Mouse (Mus musculus) cerebral cortex, adult 2 months (tissue): ENCODE measurements around the gene Smco2.

Source experiments
- WGBS: fragments of 180-500 bp; shearing (Covaris S2); methylation state at CpG from one replicate; pipeline ENCODE4 v1.1.7; 2018; 5-methylcytosine and 5-hydroxymethylcytosine counted together

Gene Smco2

DNA sequence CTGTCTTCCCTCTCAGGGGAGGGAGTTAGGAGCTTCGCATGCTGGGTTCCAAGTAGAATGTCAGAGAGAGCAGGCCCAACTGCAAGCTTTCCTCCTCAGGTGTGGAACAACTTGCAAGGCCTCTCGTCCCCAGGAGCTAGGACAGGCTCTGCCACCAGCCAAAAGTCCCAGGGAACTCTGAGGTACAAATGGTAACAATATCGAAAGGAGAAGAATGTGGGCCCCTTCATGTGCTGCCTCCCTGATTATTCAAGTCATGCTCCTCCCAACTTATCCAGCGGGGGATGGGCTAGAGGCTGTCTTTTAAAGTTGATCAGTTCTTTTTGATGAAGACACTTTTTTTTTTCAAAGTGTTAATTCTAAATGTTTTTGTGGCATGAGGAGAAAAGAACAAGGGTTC is at the start of gene Smco2:
TSS of gene Smco2 (plus strand) at position 55 of the 400 bp plus-strand sequence.
- 96% methylated on average over 4 of the region's 4 CpGs for WGBS

DNA sequence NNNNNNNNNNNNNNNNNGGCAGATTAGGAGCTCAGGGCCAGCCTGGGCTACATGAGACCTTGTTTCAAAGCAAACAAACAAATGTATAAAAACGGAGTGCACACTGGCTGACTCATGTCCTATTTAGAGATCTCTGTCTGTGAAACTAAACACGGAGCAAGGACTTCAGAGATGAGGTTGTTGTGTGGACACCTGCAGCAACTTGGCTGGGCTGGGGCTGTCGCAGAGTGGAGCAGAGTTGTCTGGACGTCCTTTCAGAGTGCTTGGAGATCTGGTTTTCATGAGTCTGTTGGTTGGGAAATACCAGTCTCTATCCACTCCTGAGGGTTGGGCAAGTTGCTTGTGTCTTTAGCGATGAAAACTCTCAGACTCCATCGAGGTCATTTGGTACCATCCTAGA is 39.9 kb upstream of the Smco2 start:
- WGBS, result 77% methylated on average over 6 of the region's 6 CpGs

DNA sequence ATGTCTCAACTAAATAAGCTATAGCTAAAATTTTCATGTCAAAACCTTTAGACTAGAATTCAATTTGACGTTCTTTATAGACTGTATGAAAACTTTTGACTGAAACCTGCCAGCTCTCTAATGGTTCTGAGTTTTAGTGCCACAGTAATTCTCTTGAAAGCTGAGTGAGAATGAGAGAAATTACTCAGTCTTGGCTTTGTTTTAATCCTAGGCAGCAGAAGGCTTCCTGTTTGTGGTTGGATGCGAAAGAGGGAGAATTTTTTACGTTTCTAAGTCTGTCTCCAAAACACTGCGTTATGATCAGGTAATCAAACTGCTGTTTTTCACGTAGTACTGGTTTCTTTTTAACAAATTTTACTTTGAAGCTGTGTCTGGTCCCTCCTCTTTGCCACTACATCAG is 36.9 kb upstream of the Smco2 start:
- WGBS, result 85% methylated on average over 5 of the region's 5 CpGs

DNA sequence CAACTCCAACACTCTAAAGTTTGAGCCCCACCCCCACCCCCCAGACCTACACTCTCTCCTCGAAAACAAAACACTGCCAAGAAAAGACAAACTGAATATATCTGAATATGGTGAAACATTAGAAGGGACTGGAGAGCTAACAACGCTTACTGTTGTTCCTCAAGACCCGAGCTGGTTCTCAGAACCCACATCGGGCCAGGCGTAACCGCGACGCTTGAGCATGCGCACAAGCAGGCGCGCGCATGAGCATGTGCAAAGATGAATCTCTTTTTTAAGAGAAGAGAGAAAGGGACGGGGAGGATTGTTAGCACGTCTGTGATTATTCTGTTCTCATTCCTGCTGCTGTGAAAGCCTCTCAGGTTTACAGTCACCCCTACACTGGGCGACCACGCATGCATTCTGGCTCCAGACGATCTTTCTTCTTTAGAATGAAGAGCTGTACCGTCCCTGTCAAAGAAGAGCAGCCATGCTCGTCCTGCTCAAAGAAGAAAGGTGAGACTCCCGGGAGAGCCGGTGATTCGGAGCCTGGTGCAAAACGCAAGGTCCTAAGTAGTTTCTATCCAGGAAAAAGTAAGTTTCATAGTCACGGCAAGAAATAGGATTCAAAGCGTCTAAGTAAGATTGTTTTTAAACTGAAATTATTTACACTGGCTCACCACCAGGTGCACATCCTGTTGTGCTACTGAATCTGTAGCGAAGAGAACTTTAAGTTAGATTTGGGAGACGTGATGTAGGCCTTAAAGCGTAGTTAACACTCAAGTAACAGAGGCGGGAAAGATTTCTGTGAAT is 29.5 kb upstream of the Smco2 start:
- 78% methylated on average over 29 of the region's 29 CpGs for WGBS

DNA sequence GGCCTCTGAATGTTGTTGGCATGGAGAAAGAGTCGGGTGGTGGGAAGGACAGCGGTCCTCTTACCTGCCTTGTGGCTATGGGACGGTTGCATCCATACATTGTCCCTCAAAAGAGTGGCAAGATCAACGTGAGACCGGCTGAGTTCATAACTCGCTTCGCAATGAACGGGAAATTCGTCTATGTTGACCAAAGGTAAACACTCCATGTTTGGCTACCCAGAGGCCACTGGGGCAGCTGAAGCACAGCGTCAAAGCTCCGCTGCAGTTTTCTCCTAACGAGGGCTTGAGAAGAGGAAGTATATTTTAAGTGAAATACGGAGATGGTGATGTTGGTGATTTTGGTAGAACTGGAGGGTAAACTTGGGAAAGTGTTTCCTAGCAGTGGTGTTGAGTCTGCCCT is 27.9 kb upstream of the Smco2 start:
- 94% methylated on average over 13 of the region's 13 CpGs for WGBS

DNA sequence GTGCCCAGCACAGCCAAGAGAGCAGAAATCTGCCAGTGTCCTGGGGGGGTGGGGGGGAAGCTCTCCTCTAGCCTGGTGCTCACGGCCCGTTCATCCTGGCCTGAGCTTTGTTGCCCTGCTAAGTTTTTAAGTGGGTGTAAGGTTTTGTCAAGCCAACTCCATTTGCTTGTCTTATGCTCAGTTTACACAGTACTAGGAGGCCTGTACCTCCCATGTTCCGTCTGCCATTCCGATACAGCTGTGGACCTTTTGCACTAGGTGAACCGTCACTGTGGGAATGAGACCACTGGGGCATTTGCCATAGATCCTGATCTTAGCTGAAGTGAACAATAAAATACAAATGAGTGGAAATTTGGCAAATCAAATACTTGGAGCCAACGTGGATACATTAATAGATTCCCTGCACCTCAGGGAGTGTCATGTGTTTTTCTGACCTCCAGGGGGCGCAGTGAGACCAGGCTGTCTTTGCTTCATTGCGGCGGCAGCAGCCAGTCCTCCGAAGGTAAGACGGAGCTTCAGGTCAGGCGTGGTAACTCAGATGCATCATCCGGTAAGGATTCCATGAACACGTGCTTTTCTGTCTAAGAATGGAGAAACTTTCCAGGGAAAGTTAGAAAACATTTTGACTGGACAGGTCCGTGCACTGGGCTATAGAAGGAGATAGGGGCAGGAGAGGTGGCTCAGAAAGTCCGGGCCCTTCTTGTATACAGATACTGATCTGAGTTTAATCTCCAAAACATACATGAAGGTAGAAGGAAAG is 25.0 kb upstream of the Smco2 start:
- 38% methylated on average over 16 of the region's 16 CpGs for WGBS

DNA sequence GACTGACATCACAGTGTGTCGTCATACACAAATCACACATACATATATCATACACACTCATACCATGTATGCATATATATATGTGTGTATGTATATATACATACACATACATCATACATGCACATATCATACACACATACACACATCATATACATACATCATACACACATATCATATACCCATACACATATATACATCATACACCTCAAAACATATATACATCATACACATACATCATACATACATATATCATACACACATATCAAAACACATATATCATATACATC is 24.5 kb upstream of the Smco2 start:
- WGBS, result 70% methylated on average over 1 of the region's 1 CpGs

DNA sequence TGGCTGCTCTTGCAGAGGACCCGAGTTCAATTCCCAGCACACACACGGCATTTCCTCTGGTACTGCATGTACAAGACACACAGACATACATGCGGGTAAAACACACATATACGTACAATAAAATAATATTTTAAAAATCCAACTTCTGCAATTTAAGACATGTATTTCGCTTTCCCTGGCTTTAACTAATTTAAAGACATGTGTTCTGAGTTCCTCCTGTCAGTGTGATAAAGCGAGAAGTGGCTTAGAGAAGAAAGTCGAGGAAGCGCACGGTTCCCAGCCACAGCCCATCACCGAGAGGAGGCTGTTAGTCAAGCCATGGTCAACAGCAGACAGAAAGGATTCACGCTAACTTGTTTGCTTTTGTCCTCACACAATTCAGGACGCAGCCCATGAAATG is 18.6 kb upstream of the Smco2 start:
- WGBS, result 91% methylated on average over 12 of the region's 12 CpGs

DNA sequence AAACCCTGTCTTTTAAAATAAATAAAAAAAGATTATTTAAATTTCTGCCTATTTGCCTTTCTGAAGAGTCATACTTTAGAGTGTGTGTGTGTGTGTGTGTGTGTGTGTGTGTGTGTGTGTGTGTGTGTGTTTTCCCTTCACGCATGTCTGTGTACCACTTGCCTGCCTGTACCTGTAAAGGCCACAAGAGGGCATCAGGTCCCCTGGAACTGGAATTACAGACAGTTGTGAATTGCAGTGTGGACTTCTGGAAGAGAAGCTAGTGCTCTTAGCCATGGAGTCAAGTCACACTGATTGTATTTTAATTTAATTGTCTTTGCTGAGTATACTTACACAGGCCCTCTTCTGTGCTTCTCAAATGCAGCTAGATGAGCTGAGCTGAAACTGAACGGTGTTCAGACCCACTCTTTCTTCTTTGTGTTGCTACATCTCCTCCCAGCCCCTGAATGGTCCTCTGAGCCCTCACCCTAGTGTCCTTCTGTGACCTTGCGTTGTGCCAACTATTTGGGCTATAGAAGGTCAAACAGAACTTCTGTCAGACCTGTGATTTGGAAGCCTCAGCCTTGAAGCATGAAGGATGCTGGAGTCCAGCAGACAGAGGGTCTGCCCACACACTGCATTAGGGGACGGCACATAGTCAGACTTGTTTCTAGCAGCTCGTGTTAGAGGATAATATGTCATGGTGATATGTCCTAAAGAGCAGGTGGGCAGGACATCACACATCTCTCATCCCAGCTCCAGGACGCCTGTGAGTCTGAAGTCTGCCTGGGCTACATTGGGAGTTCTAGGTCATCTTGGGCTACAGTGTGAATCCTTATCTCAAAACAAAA is 16.2 kb upstream of the Smco2 start:
- WGBS, result 65% methylated on average over 6 of the region's 6 CpGs

DNA sequence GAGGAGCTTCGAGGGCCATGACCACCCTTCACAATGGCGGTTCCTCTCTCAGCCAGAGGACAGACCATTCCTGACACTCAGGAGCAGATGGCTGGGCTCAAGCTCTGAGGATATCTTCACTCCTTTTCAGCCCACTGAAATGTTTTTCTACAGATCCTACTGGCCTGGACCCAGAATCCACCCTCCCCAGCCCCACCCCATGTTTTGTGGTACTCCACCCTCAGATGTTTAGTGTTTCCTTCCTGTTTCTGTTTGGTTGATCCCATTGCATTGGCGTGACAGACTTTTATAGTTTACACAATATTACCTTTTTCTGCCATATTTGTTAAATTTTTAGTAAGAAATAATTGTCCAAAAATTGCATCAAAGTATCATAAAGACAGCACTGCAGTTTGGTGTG is 15.6 kb upstream of the Smco2 start:
- WGBS, result 67% methylated on average over 3 of the region's 3 CpGs

DNA sequence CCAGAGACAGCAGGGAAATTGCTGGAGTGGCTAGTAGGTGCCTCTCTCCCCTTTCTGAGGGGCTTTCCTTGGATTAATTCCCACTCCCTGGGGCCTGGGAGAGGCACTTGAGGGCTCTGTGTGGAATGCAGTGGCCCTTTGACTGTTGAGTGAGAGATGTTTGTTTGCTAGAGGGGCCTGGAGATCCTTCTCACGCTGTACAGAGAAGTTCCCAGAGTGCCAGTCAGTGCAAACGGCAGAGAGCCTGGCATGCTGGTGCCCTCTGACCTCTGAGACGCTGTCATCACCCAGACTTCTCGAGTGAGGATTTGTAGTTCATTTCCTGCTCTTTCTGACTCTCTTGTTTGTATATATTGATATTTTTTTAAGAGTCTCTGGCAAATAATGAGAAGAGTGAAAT is 14.1 kb upstream of the Smco2 start:
- 80% methylated on average over 4 of the region's 4 CpGs for WGBS

DNA sequence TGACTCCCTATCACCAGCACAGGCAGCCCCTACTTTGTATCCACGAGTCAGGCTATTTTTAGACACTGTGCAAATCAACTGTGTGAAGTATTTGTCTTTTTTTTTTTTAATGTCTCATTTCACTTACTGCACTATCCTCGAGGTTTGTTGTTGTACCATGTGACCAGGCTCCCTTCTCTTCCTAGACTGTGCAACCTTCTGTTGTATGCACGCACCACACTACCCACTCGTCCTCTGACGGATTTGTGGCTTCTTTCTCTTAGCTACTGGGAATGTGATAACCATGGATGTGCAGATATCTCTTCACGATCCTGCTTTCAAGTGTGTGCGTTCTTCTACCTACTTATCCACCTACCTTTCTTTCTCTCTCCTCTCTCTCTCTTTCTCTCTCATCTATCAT is 12.6 kb upstream of the Smco2 start:
- 51% methylated on average over 7 of the region's 7 CpGs for WGBS

DNA sequence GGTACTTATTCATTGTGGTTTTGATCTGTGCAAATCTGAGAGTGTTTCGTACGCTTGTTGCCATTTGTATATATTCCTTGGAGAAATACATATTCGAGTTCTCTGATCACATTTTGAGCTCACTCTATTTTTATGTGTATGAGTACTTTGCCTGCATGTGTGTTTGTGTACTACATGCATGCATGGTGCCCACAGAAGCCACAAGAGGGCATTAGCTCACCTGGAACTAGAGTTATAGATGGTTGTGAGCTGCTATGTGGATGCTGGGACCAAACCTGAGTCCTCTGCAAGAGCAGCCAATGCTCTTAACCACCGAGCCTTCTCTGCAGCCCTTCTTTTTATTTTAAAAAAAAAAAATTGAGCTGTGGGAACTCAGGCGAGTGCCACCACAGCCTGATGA is 11.5 kb upstream of the Smco2 start:
- 95% methylated on average over 5 of the region's 5 CpGs for WGBS

DNA sequence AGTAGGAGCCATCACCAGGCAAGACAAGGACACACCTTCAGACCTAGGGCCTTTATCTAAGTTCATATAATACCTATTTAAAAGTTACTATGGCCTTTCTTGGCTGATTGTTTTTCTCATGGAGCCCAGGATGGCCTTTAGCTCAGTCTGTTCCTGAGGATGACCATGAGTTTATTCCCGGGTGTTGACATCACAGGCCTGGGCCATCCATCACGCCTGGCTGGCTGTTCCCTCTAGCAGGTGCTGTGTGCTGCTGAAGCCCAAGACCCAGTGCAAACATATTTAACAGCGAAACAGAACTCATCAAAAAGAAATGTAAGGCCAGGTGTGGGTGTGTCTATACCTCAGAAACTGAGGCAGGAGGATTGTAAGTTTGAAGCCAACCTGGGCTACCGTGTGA is 11.0 kb upstream of the Smco2 start:
- 94% methylated on average over 4 of the region's 4 CpGs for WGBS

DNA sequence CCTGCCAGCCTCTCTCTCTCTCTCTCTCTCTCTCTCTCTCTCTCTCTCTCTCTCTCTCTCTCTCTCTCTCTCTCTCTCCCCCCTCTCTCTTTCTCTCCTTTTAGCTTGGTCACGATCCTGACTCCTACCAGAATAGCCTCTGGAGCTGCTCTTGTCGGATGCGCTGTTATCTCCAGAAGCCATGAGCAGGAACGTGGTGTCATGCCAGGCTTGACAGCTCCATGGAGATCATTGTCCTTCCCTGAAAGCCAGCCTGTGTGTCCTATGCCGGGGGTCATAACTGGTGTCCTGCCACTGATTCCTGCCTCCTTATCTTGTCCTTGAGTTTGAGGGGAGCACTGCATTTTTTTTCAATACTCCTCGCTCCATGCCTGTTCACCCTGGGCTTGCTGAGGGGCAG is 5.0 kb upstream of the Smco2 start:
- 89% methylated on average over 6 of the region's 6 CpGs for WGBS

DNA sequence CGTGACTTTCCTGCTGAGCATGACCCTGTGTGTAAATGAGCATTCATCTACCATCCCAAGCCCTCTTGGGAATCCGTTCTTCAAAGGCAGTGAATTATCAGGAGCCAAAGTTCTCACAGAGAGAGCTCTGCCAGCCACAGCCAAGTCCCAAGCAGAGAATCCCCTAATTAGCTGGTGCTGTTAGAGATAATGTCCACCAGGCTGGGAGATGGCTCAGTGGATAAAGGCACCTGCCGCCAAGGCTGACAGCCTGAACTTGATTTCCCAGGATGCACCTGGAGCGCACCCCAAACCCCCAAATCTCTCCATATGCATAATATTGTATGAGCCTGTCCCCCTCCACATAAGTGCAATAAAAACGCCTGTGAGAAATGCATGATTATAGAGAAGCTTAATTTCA is 4.6 kb upstream of the Smco2 start:
- WGBS, result 86% methylated on average over 5 of the region's 5 CpGs

DNA sequence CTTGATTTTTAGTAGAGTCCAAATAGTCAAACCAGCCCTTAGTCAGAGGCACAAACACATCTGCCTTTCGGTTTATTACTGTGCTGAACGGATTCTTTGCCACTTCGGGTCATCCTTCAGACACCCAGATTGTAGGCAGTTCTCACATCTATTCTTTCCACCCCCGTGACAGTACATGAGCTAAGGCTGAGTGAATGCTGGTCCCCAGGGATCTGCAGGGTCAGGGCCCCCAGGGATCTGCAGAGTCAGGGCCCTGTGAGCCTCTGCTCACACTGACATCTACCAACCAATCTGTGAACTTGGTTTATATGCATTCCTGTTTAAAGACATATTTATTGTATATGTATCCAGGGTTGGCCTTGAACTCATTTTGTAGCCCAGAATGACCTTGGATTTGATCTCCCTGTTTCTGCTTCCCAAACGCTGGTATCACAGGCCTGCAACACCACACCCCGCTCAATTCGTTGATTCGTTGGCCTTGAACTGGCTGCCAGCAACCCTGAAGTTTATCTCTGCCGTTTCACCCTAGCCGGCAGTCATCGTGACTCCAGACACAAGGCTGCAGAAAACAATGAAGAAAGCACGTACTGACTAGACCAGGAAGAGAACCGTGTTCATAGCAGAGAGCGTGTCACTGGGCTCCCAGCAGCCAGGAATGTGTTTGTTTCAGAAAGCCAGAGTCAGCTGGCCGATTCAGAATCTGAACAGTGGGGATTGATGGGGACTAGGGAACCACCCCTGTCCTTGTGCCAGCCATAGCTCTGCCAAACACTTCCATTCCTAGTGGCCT is 3.7 kb upstream of the Smco2 start:
- 71% methylated on average over 15 of the region's 15 CpGs for WGBS

DNA sequence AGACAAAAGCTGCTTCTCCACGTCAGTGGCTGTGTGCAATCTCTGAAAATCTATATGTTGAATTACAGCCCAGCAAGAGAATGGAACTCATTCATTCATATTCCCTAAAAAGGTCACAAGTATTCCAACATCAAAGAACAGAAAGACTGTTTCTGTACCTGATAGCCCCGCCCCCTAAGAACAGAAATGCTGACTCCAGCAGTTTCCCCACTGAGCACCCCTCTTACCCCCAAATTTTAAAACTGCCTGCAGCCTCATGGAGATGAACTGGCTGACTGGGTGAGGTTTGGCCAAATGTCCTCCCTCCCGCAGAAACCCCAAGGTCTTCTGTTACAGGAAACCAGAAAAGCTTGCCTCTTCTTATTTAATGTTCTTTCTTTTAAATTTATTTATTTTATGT is 2.5 kb upstream of the Smco2 start:
- WGBS, result 98% methylated on average over 3 of the region's 3 CpGs

DNA sequence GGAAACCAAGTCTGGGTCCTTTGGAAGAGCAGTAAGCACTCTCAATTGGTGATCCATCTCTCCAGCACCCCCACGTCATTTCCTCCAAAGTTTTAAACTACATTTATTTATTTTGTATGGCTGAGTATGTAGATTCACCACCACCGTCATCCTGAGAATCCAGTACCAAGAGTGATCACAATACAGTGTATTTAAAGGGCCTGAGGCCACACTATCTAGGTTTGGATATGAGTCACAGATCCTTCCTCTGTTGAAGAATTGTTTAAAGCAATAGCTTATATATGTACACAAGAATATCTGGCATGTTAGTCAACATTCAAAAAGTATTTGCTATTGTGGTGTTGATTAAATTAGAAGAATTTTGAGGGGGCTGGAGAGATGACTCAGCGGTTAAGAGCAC is 1.6 kb upstream of the Smco2 start:
- 87% methylated on average over 3 of the region's 3 CpGs for WGBS

DNA sequence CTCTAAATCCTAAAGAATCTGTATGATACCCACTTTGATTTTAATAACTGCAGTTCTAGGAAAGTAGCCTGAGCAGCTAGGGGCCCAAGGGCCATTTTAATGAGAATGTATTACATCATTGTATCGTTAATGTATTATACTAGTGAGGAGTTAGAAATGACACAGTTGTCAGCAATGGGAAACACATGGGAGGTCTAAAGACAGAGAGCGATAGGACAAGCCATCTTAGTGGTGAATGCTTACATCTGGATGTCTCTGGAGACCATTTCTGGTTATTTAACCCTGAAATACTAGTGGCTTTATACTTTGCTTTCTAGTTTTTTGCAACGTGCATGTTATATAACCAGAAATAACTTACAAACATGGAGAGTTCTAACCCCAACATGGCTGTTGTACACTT is 2.0 kb downstream of the Smco2 start:
- WGBS, result 87% methylated on average over 3 of the region's 3 CpGs

DNA sequence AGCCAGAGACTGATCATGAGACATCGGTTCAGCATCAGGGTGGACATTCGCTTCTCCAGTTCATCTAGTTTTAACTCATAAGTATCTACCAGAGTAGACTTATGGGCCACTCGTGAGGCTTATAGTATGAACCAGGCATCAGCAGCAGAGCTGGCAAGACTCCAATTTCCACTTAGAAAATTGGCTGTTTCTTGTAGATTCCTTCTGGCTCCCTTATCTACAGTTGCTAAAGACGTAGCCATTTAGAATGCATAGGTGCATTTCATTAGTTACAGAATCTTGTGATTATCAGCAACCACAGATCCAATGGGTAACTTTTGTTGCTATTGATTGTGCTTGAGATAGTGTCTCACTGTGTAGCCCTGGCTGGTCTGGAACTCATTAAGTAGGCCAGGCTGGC is 2.8 kb downstream of the Smco2 start:
- WGBS, result 72% methylated on average over 4 of the region's 4 CpGs

DNA sequence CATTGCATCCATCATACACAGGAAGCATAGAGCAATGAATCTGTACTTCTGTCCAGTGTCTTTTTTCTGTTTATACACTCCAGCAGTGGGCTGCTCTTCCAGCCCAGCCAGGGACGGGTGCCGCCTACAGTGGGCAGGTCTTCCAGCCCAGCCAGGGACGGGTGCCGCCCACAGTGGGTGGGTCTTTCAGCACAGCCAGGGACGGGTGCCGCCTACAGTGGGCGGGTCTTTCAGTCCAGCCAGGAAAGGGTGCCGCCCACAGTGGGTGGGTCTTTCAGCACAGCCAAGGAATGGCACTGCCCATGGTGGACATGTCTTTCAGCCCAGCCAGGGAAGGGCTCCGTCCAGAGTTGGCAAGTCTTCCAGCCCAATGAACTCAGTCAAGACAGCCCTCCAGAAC is 5.3 kb downstream of the Smco2 start:
- WGBS, result 95% methylated on average over 9 of the region's 9 CpGs
